Mouse (Mus musculus) CH12.LX (cell line): ENCODE measurements at regions not wholly inside any gene's neighbourhood (a gene's known extent, or its start where the extent isn't known, plus 50 kb on each side); places are given as distances from the start of the nearest gene placed in this dataset.

ENCODE experiments used
- CHD2 ChIP-seq: IDR thresholded peaks from 2 replicates; pipeline ENCODE4 v1.6.1; 2011; ENCODE audit warnings: low read length, improper control_type of control experiment
- ELF1 ChIP-seq: IDR thresholded peaks from 2 replicates; pipeline ENCODE4 v1.6.1; 2014; ENCODE audit warnings: low read depth, mild to moderate bottlenecking, inconsistent platforms, low read length, improper control_type of control experiment
- JUND ChIP-seq: conservative IDR thresholded peaks from 2 replicates; pipeline ENCODE4 v1.6.1; 2011; ENCODE audit warnings: low read depth, low read length, improper control_type of control experiment
- POLR2A ChIP-seq: IDR thresholded peaks from 2 replicates; pipeline ENCODE4 v1.6.1; 2011; ENCODE audit warnings: low read depth, mild to moderate bottlenecking, improper control_type of control experiment, low read length
- RCOR1 ChIP-seq: conservative IDR thresholded peaks from 2 replicates; pipeline ENCODE4 v1.6.1; 2012; ENCODE audit warnings: low read depth, mild to moderate bottlenecking, inconsistent platforms, low read length, improper control_type of control experiment
- TCF12 ChIP-seq: IDR thresholded peaks from 2 replicates; pipeline ENCODE4 v1.6.1; 2014; ENCODE audit warnings: low read depth, mild to moderate bottlenecking, inconsistent platforms, low read length, improper control_type of control experiment
- USF1 ChIP-seq: IDR thresholded peaks from 2 replicates; pipeline ENCODE4 v1.6.1; 2014; ENCODE audit warnings: low read depth, mild to moderate bottlenecking, inconsistent platforms, low read length, improper control_type of control experiment
- ZC3H11A ChIP-seq: IDR thresholded peaks from 2 replicates; pipeline ENCODE4 v1.6.1; 2012; ENCODE audit warnings: low read depth, mild to moderate bottlenecking, inconsistent platforms, low read length, improper control_type of control experiment

GRCm38 (mm10) chr16:50131406-50131805 is 300.8 kb downstream of the Bbx start:
- no peak for TF ChIP-seq USF1
- TF ChIP-seq POLR2A = no peak
- TF ChIP-seq JUND = no peak
- no peak for TF ChIP-seq CHD2
- TF ChIP-seq ZC3H11A = no peak
- TF ChIP-seq TCF12 = no peak
- no peak for TF ChIP-seq ELF1
- TF ChIP-seq RCOR1 = no peak
